Mouse (Mus musculus) cerebellum, adult 11-12 months (tissue): Measurements from ENCODE around the gene Ccdc24.

Source experiments
- DNase-seq: peaks from one replicate; pipeline ENCODE4 v3.0.0; 2022

Gene Ccdc24

DNA sequence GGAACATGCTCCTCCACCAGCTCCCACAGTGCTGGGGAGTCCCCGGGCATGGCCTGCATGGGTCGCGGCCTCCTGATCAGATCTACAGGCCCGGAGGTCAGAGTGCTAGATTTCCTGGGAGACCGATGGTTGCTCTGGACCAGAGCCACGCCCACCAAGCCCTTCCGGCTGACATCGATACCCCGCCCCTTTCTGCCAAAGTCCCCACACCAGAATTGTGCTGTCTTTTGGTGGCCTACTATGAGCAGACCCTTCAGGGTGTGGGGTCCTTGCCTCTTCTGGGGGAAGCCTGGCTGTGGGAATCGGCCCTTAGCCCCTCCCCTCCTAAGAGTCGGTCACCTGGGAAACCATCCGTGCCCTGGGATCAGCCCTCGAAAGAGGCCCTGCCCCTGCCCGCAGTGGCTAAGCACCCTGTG lies at the start of gene Ccdc24:
Gene Ccdc24, minus strand, starts transcription at position 87 of the 416 bp plus-strand sequence.
- no peak for DNase-seq

GRCm38 (mm10) chr4:117921358-117921757 lies 49.0 kb upstream of the Ccdc24 start:
- DNase-seq = no peak

- no peak for DNase-seq
These were observed 46.4 kb upstream of the Ccdc24 start for GRCm38 (mm10) chr4:117918762-117919161.

GRCm38 (mm10) chr4:117918261-117918660 lies 45.9 kb upstream of the Ccdc24 start:
- no peak for DNase-seq

DNA sequence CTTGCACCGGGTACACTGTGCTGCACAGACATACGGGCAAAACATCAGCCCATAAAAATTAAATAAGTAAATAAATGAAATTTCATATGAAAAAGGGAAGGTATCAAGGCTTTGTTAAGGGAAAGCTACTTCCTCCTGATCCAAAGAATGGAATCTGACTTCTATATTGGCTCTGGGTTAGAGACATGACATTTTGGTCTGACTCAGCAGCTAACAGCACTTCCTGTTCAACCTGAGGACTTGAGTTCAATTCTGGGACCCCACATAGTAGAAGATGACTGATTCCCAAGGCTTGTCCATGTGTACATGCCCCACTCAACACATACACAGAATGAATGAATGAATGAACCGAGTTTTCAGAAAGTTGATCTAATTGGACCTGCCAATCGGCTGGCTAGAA lies 45.5 kb upstream of the Ccdc24 start:
- no peak for DNase-seq

DNA sequence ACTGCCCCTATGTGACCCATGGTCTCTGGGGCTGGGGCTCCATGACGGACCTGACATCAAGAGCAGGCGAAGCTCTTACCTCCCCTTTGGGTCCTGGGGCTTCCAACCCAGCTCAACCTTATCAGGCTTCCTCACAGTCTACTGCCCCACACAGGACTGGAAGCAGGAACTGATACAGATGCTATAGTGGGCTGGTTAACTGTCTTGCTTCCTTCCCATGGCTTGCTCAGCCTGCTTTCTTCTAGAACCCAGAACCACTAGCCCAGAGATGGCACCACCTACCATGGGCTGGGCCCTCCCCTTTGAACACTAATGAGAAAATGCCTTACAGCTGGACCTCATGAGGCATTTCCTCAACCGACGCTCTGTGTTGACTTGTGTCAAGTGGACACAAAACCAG lies 45.0 kb upstream of the Ccdc24 start:
- DNase-seq = no peak

GRCm38 (mm10) chr4:117916386-117916785 lies 44.0 kb upstream of the Ccdc24 start:
- no peak for DNase-seq

DNA sequence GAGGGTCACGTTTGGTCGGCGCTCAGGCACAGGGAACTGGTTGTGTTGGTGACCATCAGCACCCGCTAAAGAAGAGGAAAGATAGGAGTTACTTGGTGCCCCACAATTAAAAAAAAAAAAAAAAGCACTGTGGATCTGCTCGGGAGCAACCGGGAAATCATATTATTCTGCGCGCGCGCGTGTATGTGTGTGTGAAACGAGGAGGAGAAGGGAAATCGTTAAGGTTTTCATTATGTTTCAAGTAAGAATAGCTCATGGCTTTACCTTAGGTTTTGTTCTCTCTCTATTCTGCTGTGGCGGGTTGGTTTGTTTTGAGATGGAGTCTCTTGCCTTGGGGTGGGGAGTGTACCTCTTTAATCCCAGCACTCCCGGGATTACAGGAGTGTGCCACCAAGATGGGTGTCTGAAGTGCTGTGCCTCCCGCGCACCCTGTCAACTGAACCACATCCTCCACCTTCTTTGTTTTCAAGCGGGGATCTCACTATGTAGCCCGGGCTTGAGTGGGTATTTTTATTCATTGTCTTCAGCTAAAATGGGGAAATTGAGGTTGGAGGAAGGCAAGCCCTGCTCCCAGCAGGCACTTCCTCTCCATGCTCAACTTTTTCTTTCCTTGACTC lies 43.2 kb upstream of the Ccdc24 start:
- no peak for DNase-seq

DNA sequence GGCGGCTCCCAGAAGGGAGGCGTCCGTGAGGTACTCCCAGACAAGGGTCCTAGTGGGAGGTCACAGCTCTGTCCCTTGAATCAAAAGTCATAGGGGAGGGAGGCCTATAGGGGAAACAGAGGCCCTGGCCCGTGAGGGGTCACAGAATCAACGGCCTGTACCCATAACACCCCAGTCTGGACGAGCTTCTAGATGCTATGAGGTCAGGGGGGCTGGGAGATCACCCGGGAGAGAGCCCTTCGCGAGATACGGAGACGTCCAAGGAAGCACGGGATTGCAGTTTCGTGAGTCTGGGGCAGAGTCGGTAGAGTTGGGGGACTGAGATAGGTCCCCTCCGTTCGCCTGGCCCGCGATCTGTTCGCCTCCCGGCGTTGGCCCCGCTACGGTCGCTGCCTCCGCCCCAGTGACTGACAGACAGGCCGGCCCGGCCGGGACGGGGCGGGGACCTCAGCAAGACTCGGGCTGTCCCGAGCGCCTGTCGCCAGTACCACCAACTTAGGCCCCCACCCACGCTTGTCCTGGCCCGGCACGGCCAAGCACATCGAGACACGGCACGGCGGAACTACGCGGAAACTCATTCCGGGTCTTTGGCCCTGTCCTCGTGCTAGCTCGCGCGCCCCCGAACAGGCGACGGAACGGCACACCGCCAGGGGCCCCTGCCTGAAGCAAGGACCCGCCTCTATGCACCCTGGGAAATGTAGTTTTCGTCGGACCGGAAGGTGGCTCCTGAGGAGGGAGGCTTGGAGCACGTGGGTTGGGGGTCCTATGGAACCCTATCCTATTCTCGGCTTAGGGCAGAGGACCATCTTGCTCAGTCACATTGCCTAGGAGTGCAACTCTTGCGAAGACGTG lies 42.5 kb upstream of the Ccdc24 start, which contains the start of gene Ipo13:
Gene Ipo13, minus strand, starts transcription at position 409 of the 852 bp plus-strand sequence.
- peak; percentile 93 for DNase-seq

GRCm38 (mm10) chr4:117914031-117914430 lies 41.7 kb upstream of the Ccdc24 start:
- DNase-seq = peak; percentile 82

- peak; percentile 90 for DNase-seq
These were observed 41.1 kb upstream of the Ccdc24 start for GRCm38 (mm10) chr4:117913421-117913820.

DNA sequence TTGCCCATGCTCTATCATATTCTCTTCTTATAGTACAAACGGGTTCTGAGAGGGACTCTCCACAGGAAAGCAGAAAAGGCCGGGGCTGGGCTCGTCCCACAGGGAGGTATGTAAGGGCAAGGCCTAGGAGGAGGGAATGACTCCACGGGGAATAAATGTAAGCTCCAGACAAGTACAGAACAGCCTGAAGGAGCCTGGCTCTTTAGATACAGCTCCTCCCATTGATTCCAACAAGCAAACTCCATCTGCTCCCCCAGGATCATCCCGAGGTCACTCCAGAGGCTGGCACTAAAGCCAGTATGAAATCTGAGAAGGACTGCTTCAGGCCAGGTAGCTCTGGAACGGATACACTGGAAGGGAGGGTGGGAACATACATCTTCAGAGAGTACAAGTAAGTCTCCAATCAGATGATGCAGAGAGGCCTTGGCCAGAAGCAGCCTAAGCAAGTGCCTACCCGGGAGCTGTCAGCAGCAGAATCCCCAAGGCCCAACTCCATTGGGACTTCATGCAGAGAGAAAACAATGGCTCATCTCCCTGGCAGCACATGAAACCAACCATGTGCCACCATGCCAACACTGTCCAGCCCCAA lies 40.4 kb upstream of the Ccdc24 start:
- peak; percentile 73 for DNase-seq

DNA sequence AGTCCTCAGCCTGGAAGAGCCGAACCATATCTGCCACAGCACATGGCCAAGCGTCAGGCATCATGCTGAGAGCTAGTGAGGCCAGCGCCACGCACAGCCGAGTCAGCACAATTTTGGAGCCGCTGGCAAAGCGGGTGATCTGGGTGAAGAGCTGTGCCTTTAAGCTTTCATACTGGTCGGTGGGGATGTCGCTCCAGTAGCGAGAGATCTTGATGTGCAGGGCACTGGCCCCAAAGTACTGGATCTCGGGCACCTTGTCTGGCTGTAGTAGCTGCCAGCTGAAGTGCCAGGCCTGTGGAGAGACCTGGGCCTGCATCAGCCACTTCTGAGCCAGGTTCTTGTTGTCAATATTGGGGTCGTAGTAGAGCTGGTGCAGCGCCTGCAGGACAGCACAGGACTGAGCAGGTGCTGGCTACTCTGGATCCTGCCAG lies 39.8 kb upstream of the Ccdc24 start:
- DNase-seq = peak; percentile 81

DNA sequence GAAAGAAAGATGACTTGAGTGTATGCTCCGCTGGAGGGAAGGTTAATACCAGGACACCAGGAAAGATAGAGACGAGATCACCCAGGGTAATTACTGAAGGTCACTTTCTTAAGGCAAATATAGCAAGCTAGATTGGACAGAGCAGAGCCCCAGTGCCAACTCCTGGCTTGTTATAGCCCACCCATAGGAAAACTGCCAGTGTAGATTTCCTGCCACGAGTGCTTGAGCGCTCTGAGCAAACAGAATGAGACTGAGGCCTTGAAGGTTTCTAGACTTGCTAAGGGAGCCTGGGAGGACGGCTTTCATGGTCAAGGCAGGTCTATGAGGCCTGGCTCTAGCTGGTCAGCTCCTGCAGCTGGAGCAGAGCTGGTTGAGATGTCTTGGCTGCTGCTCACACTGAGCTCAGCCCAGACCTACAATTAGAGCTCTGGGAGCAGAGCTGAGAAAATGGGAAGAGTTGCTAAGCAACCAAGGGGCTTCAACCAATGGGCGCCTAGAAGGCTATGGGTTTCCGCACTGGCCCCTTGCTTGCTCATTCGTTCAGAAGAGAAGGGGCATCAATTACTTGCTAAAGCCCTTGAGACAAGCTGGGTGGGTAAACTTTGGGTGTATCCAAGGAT lies 36.6 kb upstream of the Ccdc24 start:
- DNase-seq = no peak

DNA sequence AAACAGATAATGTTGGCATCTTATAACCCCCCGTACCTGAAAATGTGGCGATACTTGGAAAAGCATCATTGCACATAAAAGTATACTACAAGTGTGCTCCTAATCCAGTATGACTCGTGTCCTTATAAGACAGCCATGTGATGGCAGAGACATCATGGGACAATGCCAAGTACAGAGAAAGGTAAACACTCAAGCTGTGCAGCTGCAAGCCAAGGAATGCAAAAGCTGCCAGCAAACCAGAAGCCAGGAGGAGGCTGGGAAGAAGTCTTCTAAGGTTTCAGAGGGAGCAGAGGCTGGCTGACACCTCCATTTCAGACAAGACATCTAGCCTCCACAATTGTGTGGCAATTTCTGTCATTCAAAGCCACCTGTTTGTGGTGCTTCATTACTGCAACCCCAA lies 33.8 kb upstream of the Ccdc24 start:
- peak; percentile 63 for DNase-seq

- DNase-seq = peak; percentile 68
These were observed 32.4 kb upstream of the Ccdc24 start for GRCm38 (mm10) chr4:117904761-117905160.

GRCm38 (mm10) chr4:117904094-117904493 lies 31.7 kb upstream of the Ccdc24 start:
- peak; percentile 50 for DNase-seq

- DNase-seq = no peak
These were observed 25.8 kb upstream of the Ccdc24 start for GRCm38 (mm10) chr4:117898111-117898510.

DNA sequence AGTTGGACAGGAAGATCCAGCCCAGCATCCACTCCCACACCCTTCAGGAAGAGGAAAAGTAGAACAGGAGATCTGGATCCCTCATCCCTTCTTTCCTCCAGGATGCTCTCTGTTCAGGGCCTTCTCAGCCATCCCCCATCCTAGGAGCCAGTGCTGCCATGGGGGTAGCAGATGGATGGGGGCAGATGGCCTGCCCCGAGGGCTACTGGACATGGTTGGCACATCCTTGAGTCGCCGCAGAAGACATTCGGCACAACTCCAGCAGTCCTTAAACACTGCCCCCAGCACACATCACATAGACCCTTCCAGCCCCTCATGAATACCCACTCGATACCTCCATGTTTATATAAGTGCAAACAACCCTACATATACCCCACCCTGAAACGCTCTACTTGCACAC lies 23.7 kb upstream of the Ccdc24 start:
- peak; percentile 86 for DNase-seq

DNA sequence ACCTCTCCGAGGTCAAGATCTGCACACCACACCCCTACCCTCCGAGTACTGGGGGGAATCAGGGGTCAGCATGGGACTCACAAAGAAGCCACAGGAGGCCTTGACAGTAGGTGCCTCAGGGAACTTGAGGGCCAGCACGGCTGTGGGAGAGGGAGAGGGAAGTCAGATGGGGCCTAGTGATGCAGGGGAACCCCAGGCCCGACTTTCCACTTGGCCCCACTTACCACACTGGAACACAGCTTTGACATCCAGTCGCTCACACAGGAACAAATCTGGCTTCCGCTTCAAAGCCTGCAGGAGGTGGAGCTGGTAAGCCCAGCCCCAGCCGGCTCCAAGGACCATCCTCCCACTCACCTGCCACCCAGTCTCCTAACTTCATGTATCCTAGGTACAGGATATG lies 23.0 kb upstream of the Ccdc24 start:
- no peak for DNase-seq

DNA sequence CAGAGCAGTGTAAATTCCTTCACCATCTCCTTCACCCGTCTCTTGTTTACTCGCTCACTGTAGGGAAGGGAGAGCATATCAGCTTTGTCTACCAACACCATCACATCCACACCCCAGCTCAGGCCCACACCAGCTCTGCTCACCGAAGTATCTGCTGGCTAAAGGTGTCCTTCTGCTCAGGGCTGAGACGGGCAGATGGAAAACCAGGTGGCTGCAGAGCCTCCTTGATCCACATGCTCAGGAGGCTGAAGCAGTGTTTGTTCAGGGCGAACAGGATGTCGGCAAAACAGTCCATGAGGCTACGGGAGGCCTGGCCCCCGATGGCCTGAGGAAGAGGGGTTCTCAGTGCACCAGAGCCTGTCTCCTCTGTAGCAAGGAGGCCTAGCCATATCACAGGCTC lies 22.2 kb upstream of the Ccdc24 start:
- peak; percentile 69 for DNase-seq

DNA sequence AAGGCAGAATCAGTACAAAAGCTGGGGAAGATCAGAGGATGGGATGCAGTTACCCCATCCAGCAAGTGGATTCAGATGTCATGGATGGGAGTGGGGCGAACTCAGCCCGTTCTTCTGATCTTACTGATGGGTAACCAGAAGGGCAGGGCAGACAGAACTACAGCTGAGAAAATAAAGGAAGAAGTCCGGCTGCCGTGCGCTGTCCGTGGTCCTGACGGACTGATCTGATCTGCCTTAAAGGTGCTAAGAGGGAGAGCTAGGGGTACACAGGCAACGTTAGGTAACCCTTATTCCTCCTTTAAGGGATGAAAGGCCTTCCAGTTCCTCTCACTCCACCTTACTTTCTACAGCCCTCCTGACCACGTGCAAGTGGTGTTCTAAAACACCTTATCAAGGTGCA lies 21.0 kb upstream of the Ccdc24 start:
- DNase-seq = no peak

DNA sequence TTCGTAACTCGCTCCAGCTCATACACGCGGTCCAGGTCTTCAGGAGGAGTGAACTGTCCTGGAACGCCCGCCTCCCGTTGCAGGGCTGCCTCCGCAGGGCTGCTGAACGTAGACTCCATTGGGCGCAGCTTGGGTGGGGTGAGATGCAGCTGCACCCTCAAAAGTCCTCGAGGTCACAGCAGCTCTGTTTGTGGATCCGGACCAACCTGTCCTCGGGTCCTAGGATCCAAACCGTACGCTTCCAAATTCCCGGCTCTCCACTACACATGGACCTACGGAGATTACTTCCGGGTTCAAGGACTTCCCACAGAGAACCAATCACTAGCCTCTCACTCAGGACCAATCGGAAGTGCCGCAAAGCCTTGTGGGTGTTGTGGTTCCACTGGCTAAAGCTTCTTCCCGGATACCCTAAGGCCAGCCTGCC lies 19.4 kb upstream of the Ccdc24 start, which contains the start of gene Dph2:
Gene Dph2, minus strand, starts transcription at position 295 of the 424 bp plus-strand sequence.
- DNase-seq = peak; percentile 89
